Mouse (Mus musculus): ENCODE measurements around the gene Iqsec1.

- TF ChIP-seq CTCF (IDR thresholded peaks at IDR 0.05; ENCODE audit: low read depth) (no peak), EP300 (IDR thresholded peaks at IDR 0.05; ENCODE audit: low read depth) (no peak)
Measured at GRCm38 (mm10) chr6:90727826-90728225, 260.7 kb downstream of the Iqsec1 start.
